10 mouse cellular contexts compared by ENCODE assay signal in the genomic region with DNA sequence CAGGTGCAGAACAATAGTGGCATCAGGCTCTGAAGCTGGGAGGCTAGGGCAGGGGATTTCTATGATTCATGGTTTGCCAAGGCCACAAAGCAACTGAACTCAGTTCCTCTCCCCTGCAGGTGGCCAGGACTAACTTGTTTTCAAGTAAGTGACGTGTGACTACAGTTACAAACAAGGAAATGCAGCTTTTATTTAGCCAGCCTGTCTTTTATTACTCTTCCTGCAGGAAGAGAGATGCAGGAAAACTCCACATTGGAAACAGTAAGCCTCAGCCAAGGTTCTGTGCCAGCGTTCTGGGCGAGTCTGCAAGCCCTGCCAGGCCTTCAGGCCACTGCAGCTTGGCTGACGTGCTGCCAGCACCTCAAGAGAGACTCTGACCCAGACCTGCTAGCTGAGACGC. TPM values are rescaled to one million over a fixed set of nuclear protein-coding genes. Genes with fewer than 3 reads are reported as not detected.
DNase-seq lines count a peak whose midpoint lies in the region; ATAC-seq lines count a peak whose summit lies in the region.
"Had no signal": no experiment of that assay in that cellular context is flagged by ENCODE, and none has a peak within 500 bp of the region (broad histone marks: within the 10 kb centered on the region; RNA-seq: fewer than 3 reads in every experiment).

No protein-coding gene starts in this region.

- H3K9me3 ChIP-seq in kidney, embryonic 15.5 days (replicated peaks): no peaks in the 10 kb centered on the region
- no peaks in the 10 kb centered on the region for H3K9me3 ChIP-seq in hindbrain, embryonic 16.5 days (ENCODE audit: control insufficient read depth, low read length)
- H3K9me3 ChIP-seq: liver, embryonic 15.5 days had no signal

- H3K4me3 ChIP-seq in kidney, embryonic 15.5 days (replicated peaks): no peak overlapping the region
- no peak overlapping the region for H3K4me3 ChIP-seq in hindbrain, embryonic 16.5 days (ENCODE audit: low read length)
- H3K4me3 ChIP-seq: liver, embryonic 15.5 days had no signal

- 25% methylated on average over 5 of the region's 5 CpGs for WGBS in kidney, embryonic 15.5 days
- 16% methylated on average over 5 of the region's 5 CpGs for WGBS in hindbrain, embryonic 16.5 days

- no peaks in the 10 kb centered on the region for H3K27me3 ChIP-seq in kidney, embryonic 15.5 days
- no peaks in the 10 kb centered on the region for H3K27me3 ChIP-seq in hindbrain, embryonic 16.5 days (replicated peaks; ENCODE audit: control insufficient read depth, insufficient read depth, low read length)
- H3K27me3 ChIP-seq: liver, embryonic 15.5 days had no signal

- no peak overlapping the region for H3K27ac ChIP-seq in kidney, embryonic 15.5 days
- H3K27ac ChIP-seq in hindbrain, embryonic 16.5 days (ENCODE audit: low read depth, low read length): no peak overlapping the region
- H3K27ac ChIP-seq: liver, embryonic 15.5 days had no signal

- no peaks in the 10 kb centered on the region for H3K36me3 ChIP-seq in kidney, embryonic 15.5 days
- no peaks in the 10 kb centered on the region for H3K36me3 ChIP-seq in hindbrain, embryonic 16.5 days (ENCODE audit: control insufficient read depth, insufficient read depth, low read length)
- H3K36me3 ChIP-seq: liver, embryonic 15.5 days had no signal

- H3K4me1 ChIP-seq in kidney, embryonic 15.5 days: no peaks in the 10 kb centered on the region
- no peaks in the 10 kb centered on the region for H3K4me1 ChIP-seq in hindbrain, embryonic 16.5 days (ENCODE audit: control insufficient read depth, insufficient read depth, low read depth, low read length)

- peak; percentile 30 for DNase-seq in kidney, adult 11 months
- DNase-seq in adipocyte (ENCODE audit: low spot score): peak; percentile 72
- DNase-seq in cerebellum, postnatal 14 days: peak; percentile 92
- peak; percentile 27 to 59 for DNase-seq in thymus, postnatal 36 days

- ATAC-seq in kidney, embryonic 15.5 days (replicated peaks; ENCODE audit: low FRiP score): no peak
- ATAC-seq in hematopoietic stem cell, adult 5-6 weeks (replicated peaks in 1 of 2; ENCODE audit: insufficient read depth in 1 of 2, low FRiP score in 2 of 2, low TSS enrichment in 1 of 2, low read depth in 1 of 2, poor library complexity in 2 of 2, severe bottlenecking in 2 of 2): peak; percentile 82 to 88
- peak; percentile 89 for ATAC-seq in neutrophil, adult 5-6 weeks (ENCODE audit: extremely low read depth, insufficient number of reproducible peaks, low FRiP score, poor library complexity, severe bottlenecking)
- no peak for ATAC-seq in hindbrain, embryonic 16.5 days
- ATAC-seq: Patski had no signal

- no peak overlapping the region for H3K4me2 ChIP-seq in kidney, embryonic 15.5 days
- H3K4me2 ChIP-seq in hindbrain, embryonic 16.5 days (ENCODE audit: low read length): no peak overlapping the region
- H3K4me2 ChIP-seq: liver, embryonic 15.5 days had no signal

- no peak overlapping the region for H3K9ac ChIP-seq in kidney, embryonic 15.5 days
- no peak overlapping the region for H3K9ac ChIP-seq in hindbrain, embryonic 16.5 days (ENCODE audit: low read depth, low read length)
- H3K9ac ChIP-seq: liver, embryonic 15.5 days had no signal

RNA-seq across cellular contexts. Expression of a gene that starts 34.3 kb away (rescaled TPM):
- 1.8 and 1.9 TPM in 2 replicates for polyA plus RNA-seq in kidney, embryonic 15.5 days (2015; fragmentation: Nextera tagmentation; extraction: Ambion mirVana)
- 0.81 and 1.1 TPM in 2 replicates for total RNA-seq in hematopoietic stem cell, adult 5-6 weeks (2017)
- total RNA-seq in neutrophil, adult 5-6 weeks (2017): 0.12 TPM in 1 of 2 replicates, not detected in the other
- polyA plus RNA-seq in hindbrain, embryonic 16.5 days (2015; fragmentation: Nextera tagmentation; extraction: Ambion mirVana): 5.0 and 5.2 TPM in 2 replicates
- polyA plus RNA-seq: liver, embryonic 15.5 days had no signal

Comparison
In these comparisons a context has a peak if more than half of its experiments do, and no peak if none do; other contexts are left out.
1. DNase-seq: peak in every context shown above with its lines; median percentile 92 in cerebellum, postnatal 14 days; 72 in adipocyte; 43 in thymus, postnatal 36 days; 30 in kidney, adult 11 months.
2. ATAC-seq: peak in hematopoietic stem cell, adult 5-6 weeks (2 of 2) and neutrophil, adult 5-6 weeks (single experiment); none in kidney, embryonic 15.5 days (single experiment) and hindbrain, embryonic 16.5 days (single experiment).